Mouse (Mus musculus) liver, postnatal 0 days (tissue): ENCODE data around the gene Six1.

Experiments used
- CTCF ChIP-seq: sonication (generic); IDR thresholded peaks from 2 replicates; pipeline ENCODE4 v1.5.1; 2016; ENCODE audit warnings: antibody characterized with exemption, low read depth
- EP300 ChIP-seq: IDR thresholded peaks from 2 replicates; pipeline ENCODE4 v1.6.1; 2016; ENCODE audit warnings: antibody characterized with exemption, low read depth, mild to moderate bottlenecking

GRCm38 (mm10) chr12:73050811-73051580 lies 2.7 kb downstream of the Six1 start:
- TF ChIP-seq CTCF (no peak), EP300 (no peak)
